Mouse (Mus musculus): Measurements from ENCODE around the gene Tmem38b.

DNA sequence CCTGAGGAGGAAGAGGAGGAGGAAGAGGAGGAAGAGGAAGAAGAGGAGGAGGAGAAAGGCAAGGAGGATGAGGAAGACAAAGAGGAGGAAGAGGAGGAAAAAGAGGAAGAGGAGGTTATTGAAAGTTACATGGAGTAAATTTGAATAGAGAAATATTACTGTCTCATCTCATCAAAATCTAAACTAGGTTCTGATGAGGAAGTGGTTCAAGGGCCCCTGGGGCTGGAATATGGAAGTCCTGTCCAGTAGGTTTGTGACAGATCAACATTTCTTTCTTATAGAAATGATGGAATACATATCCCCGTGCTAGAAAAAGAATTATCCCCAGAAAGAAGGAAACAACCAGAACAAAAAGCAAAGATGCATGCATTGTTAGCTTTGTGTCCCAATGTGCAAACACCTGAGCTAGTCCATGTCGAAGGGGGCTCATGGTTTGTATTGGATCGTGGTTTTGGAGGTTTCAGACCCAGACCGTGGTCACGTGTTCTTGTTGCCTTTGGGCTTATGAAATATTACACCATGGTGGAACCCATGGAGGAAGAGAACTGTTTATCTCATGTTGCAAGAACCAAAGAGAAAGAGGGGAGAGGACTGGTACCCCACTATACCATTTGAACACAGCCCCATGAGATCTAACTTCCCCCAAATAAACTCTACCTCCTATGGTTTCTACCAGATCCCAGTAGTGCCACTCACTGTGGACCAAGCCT is 31.4 kb upstream of the Tmem38b start:
- no peak for TF ChIP-seq CTCF (conservative IDR thresholded peaks at IDR 0.05; ENCODE audit: low read length)
- TF ChIP-seq POU5F1 (IDR thresholded peaks at IDR 0.05; ENCODE audit: borderline replicate concordance, low read length) = no peak

Measured in E14TG2a.4 (cell line).